Mouse (Mus musculus) midbrain, embryonic 13.5 days (tissue): ENCODE results near the gene Akap14. TPM values are rescaled to one million over a fixed set of nuclear protein-coding genes. Genes with fewer than 3 reads are reported as not detected.
"Not testable (repeated sequence)": the region's sequence is repeated elsewhere in the genome, so short reads cannot be mapped to it uniquely, and the experiment has no call there.

Source experiments
- ATAC-seq: fragments of 200-750 bp; cut with Nextera tagmentation; 2 replicates; pipeline ENCODE4 v1.8.0; 2017; ENCODE audit warnings: mild to moderate bottlenecking, moderate TSS enrichment, moderate library complexity
- H3K27ac ChIP-seq: fragments of 300-500 bp; sonication (generic); 2 replicates; pipeline ENCODE4 v1.5.1; 2015; ENCODE audit warnings: inconsistent platforms, mild to moderate bottlenecking, moderate library complexity
- H3K27me3 ChIP-seq: fragments of 300-500 bp; sonication (generic); 2 replicates; pipeline ENCODE4 v1.6.1; 2015; ENCODE audit warnings: mild to moderate bottlenecking, inconsistent platforms
- H3K36me3 ChIP-seq: fragments of 300-500 bp; sonication (generic); 2 replicates; pipeline ENCODE4 v1.6.1; 2015; ENCODE audit warnings: mild to moderate bottlenecking, inconsistent platforms
- H3K4me1 ChIP-seq: fragments of 300-500 bp; sonication (generic); replicated peaks from 2 replicates; pipeline ENCODE4 v1.6.1; 2015; ENCODE audit warnings: inconsistent platforms
- H3K4me2 ChIP-seq: fragments of 300-500 bp; sonication (generic); replicated peaks from 2 replicates; pipeline ENCODE4 v1.6.1; 2015; ENCODE audit warnings: moderate library complexity, mild to moderate bottlenecking, inconsistent platforms
- H3K4me3 ChIP-seq: fragments of 300-500 bp; sonication (generic); replicated peaks from 2 replicates; pipeline ENCODE4 v1.5.1; 2015; ENCODE audit warnings: mild to moderate bottlenecking, inconsistent platforms
- H3K9ac ChIP-seq: fragments of 300-500 bp; sonication (generic); replicated peaks from 2 replicates; pipeline ENCODE4 v1.6.1; 2015; ENCODE audit warnings: mild to moderate bottlenecking, inconsistent platforms
- H3K9me3 ChIP-seq: fragments of 300-500 bp; sonication (generic); 2 replicates; pipeline ENCODE4 v1.6.1; 2016; ENCODE audit warnings: mild to moderate bottlenecking, inconsistent platforms
- WGBS: fragments of 180-500 bp; shearing (Covaris S2); methylation state at CpG from one replicate; pipeline ENCODE4 v1.1.7; 2015; 5-methylcytosine and 5-hydroxymethylcytosine counted together
- polyA plus RNA-seq: library from polyadenylated mRNA; unstranded; fragments of >200 nt; fragmentation: Nextera tagmentation; extraction: Ambion mirVana; gene quantifications from 2 replicates; pipeline ENCODE4 v1.2.1, GENCODE M21; 2015

The Akap14 gene
- polyA plus RNA-seq = 0.14 and 0.42 TPM in 2 replicates

DNA sequence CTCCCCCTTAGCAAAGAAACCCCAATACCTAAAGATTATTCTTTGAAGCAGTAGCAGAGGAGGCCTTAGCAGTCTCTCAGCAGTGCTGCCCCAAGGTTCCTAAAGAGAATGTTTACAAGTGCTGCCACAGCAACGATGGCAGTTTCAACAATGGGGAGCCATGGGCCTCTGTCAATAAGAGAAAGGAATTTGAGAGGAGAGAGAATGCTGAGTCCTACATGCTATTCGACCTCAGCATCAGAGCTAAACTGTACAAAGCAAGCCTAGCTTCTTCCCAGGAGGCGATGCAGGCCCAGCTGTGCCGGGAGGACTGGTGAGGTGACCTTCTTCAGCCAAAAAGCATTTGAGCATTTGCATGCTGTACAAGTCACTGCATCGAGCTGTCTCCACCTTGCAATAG is at the start of gene Akap14:
Akap14 (minus strand) TSS at position 101 of the 400 bp plus-strand sequence.
- Histone ChIP-seq H3K9me3 (no peaks in the 10 kb centered on the region), H3K9ac (no peak within 1 kb of the TSS), H3K4me1 (no peaks in the 10 kb centered on the region), H3K4me3 (no peak within 1 kb of the TSS), H3K4me2 (no peak within 1 kb of the TSS), H3K27me3 (no peaks in the 10 kb centered on the region), H3K36me3 (no peaks in the 10 kb centered on the region), H3K27ac (peak within 1 kb of the TSS; percentile 3; the same call in 1 of the 2 replicates)
- ATAC-seq = no peak
- 45% methylated on average over 5 of the region's 5 CpGs for WGBS

DNA sequence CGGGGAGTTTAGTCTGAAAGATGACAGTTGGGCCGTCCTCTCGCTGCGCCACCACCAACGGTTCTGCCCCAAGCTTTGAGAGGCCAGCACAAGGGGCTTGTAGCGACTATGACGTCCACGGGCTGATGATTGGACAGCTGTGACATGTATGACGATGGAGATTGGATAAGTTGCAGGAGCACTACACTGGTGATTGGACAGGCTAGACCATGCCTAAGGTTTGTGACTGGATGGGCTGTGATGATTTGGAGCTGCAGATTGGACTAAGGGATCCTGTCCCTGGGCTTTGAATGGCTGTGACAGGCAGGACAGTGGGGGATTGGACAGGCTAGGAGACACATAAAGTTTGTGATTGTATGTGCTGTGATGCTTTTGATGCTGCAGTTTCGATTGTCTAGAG is 42.3 kb upstream of the Akap14 start, which contains the start of gene Gm9:
Gm9 (minus strand) TSS at position 101 of the 400 bp plus-strand sequence.
- no peak for ATAC-seq
- H3K27me3 ChIP-seq = no peaks in the 10 kb centered on the region
- no peaks in the 10 kb centered on the region for H3K36me3 ChIP-seq
- no peaks in the 10 kb centered on the region for H3K4me1 ChIP-seq
- H3K27ac ChIP-seq = no peak within 1 kb of the TSS
- H3K4me2 ChIP-seq = no peak within 1 kb of the TSS
- peaks cover 1% of the 10 kb centered on the region; the same call in 1 of the 2 replicates for H3K9me3 ChIP-seq
- 85% methylated on average over 10 of the region's 10 CpGs for WGBS
- no peak within 1 kb of the TSS for H3K4me3 ChIP-seq
- no peak within 1 kb of the TSS for H3K9ac ChIP-seq

DNA sequence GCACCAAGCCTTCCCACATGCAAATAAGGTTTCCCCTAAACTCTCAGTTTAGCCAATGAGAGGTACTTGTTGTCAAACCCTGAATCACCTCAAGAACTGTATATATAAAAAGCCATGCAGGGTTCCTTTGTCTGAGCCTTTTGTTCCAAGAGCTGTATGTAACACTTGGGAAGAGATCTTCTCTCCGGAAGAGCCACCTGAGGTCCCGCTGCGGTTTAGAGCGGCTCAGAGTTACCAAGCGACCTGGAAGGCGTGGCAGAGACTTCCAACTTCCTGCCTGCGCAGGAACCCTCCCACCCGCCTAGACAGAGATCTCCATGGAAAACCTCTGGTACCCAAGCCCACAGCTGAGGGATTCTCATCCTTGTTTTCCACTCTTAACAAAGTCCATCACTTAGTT is 30.0 kb upstream of the Akap14 start:
- Histone ChIP-seq H3K27me3 (no peaks in the 10 kb centered on the region), H3K9ac (no peak overlapping the region), H3K4me2 (no peak overlapping the region), H3K4me3 (no peak overlapping the region), H3K9me3 (no peaks in the 10 kb centered on the region), H3K36me3 (no peaks in the 10 kb centered on the region), H3K27ac (no peak overlapping the region), H3K4me1 (no peaks in the 10 kb centered on the region)
- 53% methylated on average over 8 of the region's 8 CpGs for WGBS
- ATAC-seq = no peak

DNA sequence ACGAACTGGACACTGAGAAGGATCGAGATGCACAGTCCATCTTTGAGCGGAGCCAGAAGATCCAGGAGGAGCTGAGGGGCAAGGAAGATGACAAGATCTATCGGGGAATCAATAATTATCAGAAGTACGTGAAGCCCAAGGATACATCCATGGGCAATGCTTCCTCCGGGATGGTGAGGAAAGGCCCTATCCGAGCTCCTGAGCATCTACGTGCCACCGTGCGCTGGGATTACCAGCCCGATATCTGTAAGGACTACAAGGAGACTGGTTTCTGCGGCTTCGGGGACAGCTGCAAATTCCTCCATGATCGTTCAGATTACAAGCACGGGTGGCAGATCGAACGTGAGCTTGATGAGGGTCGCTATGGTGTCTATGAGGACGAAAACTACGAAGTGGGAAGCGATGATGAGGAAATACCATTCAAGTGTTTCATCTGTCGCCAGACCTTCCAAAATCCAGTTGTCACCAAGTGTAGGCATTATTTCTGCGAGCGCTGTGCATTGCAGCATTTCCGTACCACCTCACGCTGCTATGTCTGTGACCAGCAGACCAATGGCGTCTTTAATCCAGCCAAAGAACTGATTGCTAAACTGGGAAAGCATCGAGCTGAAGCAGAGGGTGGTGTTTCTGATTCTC is 23.2 kb upstream of the Akap14 start:
- H3K27me3 ChIP-seq = no peaks in the 10 kb centered on the region
- ATAC-seq = no peak; the same call in none of the 2 replicates
- H3K9ac ChIP-seq = peak overlapping the region; percentile 65
- H3K4me1 ChIP-seq = peaks cover 13% of the 10 kb centered on the region
- H3K9me3 ChIP-seq = no peaks in the 10 kb centered on the region
- no peaks in the 10 kb centered on the region for H3K36me3 ChIP-seq
- H3K4me3 ChIP-seq = peak overlapping the region; percentile 54
- H3K27ac ChIP-seq = peak overlapping the region; percentile 77
- 33% methylated on average over 28 of the region's 28 CpGs for WGBS
- H3K4me2 ChIP-seq = peak overlapping the region; percentile 60

DNA sequence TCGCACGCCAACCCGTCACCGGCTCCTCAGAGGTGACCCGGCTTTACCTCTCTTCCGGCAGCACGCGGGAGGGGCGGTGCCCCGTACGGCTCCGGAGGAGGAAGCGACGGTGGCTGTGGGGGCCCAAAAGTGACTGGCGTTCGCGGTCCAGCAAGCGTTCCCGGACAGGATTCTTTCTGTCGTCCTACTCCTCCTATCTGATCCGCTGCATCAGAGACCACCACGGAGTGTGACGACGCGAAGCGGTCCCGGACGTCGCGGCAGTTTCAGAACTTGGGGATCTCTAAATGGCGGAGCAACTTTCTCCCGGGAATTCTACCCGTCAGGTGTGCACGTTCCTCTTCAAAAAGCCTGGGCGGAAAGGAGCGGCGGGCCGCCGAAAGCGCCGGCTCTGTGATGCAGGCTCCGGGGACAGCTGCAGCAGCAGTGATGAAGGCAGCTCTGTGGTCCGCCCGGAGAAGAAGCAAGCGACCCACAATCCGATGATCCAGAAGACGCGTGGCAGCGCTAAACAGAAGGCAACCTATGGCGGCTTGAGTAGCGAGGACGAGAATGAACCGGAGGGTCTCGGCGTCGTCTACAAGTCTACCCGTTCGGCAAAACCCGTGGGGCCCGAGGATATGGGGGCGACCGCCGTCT is 22.6 kb upstream of the Akap14 start, which contains the start of the genes Ndufa1 and Rnf113a1:
Ndufa1 (minus strand) TSS at position 59 of the 639 bp plus-strand sequence.
Rnf113a1 (plus strand) TSS at position 141 of the 639 bp plus-strand sequence.
- Histone ChIP-seq H3K4me3 (peak within 1 kb of the TSS; percentile 54), H3K9me3 (no peaks in the 10 kb centered on the region), H3K36me3 (no peaks in the 10 kb centered on the region), H3K27ac (peak within 1 kb of the TSS; percentile 77), H3K4me2 (peak within 1 kb of the TSS; percentile 60), H3K4me1 (peaks cover 13% of the 10 kb centered on the region), H3K9ac (peak within 1 kb of the TSS; percentile 65), H3K27me3 (no peaks in the 10 kb centered on the region)
- 21% methylated on average over 63 of the region's 63 CpGs for WGBS
- ATAC-seq = peak; percentile 94

DNA sequence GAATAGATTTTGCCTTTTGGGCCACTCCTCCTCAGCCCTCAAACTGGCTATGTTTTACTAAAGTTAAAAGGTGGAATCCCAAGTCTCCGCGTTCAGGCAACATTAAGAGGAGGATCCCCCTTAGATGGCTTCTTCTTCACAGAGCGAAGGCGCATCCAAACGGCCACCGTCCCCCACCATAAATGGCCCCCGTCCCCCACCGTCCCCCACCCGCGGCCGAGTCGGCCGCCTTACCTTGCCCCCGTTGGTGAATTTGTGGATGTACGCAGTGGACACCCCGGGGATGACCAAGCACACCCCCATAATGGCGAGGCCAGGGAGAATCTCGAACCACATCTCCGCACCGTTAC is 22.1 kb upstream of the Akap14 start:
- Histone ChIP-seq H3K4me1 (peaks cover 13% of the 10 kb centered on the region), H3K27ac (peak overlapping the region; percentile 77; the same call in 1 of the 2 replicates), H3K4me3 (peak overlapping the region; percentile 54), H3K4me2 (peak overlapping the region; percentile 60), H3K9ac (peak overlapping the region; percentile 65), H3K36me3 (no peaks in the 10 kb centered on the region), H3K27me3 (no peaks in the 10 kb centered on the region), H3K9me3 (no peaks in the 10 kb centered on the region)
- ATAC-seq = no peak
- 25% methylated on average over 20 of the region's 20 CpGs for WGBS

DNA sequence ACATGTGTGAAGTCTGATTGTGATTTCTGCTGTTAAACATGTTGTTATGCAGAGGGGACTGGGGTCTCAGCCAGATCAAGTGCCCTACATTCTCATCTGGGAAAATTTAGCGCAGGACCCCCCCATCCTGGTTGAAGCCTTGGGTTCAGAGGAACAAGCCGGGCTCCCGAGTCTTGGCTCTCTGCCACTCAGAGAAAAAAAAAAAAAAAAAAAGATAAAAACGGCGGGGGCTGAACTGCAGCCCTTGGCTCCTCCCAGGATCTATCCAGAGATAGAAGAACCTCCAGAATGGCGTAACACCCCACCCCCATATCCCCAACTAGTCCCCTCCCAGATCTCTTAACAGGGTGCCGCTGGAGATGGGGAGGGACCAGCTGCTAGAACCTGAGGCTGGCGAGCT is 15.8 kb upstream of the Akap14 start:
- not testable (repeated sequence) for H3K27me3 ChIP-seq, H3K27ac ChIP-seq, H3K9ac ChIP-seq, H3K4me3 ChIP-seq, H3K36me3 ChIP-seq, H3K4me1 ChIP-seq, H3K4me2 ChIP-seq, H3K9me3 ChIP-seq, ATAC-seq
- 69% methylated on average over 4 of the region's 8 CpGs for WGBS

DNA sequence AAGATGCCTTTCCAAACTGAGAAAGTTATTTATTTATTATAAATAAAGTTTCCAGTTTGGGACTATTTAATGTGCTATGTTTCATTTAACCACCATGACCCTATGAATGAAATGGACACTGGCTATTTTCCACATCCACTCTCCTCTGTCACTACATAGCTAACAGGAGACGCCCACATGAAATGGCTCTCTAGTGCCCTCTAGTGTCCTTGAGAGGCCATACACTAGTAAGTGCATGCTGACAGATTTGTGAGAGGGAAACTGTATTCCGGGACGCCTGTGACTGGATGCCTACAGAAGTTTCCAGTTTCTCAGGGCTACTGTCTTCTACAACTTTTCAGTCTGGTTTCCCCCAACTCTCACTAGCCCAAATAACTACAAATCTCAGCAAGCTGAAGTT is 1.6 kb downstream of the Akap14 start:
- Histone ChIP-seq H3K27ac (no peak overlapping the region), H3K9ac (no peak overlapping the region), H3K27me3 (no peaks in the 10 kb centered on the region), H3K4me3 (no peak overlapping the region), H3K4me1 (no peaks in the 10 kb centered on the region), H3K9me3 (no peaks in the 10 kb centered on the region), H3K36me3 (no peaks in the 10 kb centered on the region), H3K4me2 (no peak overlapping the region)
- 39% methylated on average over 3 of the region's 3 CpGs for WGBS
- no peak for ATAC-seq

DNA sequence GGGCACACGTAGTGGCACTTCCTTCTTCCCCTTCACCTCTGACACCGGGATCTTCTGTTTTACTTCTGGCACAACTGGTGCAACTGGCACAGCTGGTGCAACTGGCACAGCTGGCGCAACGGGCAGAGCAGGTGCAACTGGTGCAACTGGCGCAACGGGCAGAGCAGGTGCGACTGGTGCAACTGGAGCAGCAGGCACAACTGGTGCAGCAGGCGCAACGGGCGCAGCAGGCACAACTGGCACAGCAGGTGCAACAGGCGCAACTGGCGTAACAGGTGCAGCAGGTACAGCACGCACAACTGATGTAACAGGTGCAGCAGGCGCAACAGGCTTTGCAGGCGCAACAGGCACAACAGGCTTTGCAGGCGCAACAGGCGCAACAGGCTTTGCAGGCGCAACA is 5.5 kb downstream of the Akap14 start:
- no peak overlapping the region for H3K9ac ChIP-seq
- no peak for ATAC-seq
- no peaks in the 10 kb centered on the region for H3K27me3 ChIP-seq
- H3K4me1 ChIP-seq = no peaks in the 10 kb centered on the region
- no peak overlapping the region for H3K4me2 ChIP-seq
- H3K4me3 ChIP-seq = no peak overlapping the region
- H3K27ac ChIP-seq = no peak overlapping the region
- H3K36me3 ChIP-seq = no peaks in the 10 kb centered on the region
- no peaks in the 10 kb centered on the region for H3K9me3 ChIP-seq
- 80% methylated on average over 18 of the region's 18 CpGs for WGBS

DNA sequence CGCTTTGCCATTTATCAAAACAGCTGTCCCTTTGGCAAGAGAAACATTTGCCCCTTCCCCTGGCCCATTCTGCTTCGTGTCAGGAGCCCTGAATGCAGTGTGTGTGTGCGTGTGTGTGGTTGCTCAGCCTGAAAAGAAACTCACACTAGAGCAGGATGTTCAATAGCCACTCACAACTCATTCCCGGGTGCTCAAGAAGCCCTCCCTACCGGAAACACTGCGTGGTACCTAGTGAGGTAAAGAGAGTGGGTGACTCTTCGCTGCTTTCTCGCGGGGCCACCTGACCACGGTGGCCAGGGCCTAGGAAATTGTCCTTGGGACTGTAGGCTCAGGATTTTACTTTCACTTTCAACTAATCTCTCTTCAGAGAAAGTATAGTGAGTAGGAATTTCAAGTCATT is 7.5 kb downstream of the Akap14 start:
- ATAC-seq = no peak
- Histone ChIP-seq H3K27ac (no peak overlapping the region), H3K36me3 (no peaks in the 10 kb centered on the region), H3K4me1 (no peaks in the 10 kb centered on the region), H3K4me3 (no peak overlapping the region), H3K4me2 (no peak overlapping the region), H3K27me3 (no peaks in the 10 kb centered on the region), H3K9ac (no peak overlapping the region), H3K9me3 (no peaks in the 10 kb centered on the region)
- 83% methylated on average over 10 of the region's 10 CpGs for WGBS

DNA sequence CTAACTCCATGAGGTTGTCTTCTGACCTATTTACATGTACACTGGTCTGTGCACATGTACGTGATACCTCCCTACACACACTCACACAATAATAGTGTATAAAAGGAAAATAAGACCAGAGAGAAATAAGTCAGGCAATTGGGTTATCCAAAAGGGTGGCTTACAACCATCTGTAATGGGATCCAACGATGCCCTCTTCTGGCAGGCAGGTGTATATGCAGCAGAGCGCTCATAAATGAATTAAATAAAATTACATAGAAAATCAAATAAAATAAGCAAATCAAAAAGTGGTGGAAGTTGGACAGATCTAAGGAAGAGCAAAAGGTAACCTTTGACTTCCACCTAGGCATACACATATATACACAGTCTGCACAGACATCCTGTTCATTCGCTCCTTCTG is 10.8 kb downstream of the Akap14 start:
- no peaks in the 10 kb centered on the region for H3K9me3 ChIP-seq
- no peaks in the 10 kb centered on the region for H3K27me3 ChIP-seq
- no peak overlapping the region for H3K4me2 ChIP-seq
- H3K9ac ChIP-seq = no peak overlapping the region
- WGBS = 57% methylated on average over 4 of the region's 4 CpGs
- H3K4me1 ChIP-seq = no peaks in the 10 kb centered on the region
- no peak overlapping the region for H3K4me3 ChIP-seq
- no peak for ATAC-seq
- no peak overlapping the region for H3K27ac ChIP-seq
- peaks cover 9% of the 10 kb centered on the region for H3K36me3 ChIP-seq

DNA sequence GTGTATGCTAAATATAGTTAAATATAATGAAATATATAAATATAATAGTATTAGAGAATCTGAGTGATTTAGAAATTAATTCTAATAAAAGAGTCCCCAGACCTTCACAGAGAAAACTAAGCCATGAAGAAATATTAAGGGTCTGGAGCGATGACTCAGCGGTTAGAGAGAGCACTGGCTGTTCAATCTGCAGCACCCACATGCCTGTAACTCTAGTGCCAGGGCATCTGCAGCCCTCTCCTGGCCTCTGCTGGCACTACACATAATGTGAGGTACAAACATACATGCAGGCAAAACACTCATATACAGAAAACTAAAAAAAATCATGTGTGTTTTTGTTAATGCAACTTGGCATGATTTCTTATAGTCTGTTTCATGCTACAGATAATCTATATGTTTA is 23.7 kb downstream of the Akap14 start:
- no peak for ATAC-seq
- no peak overlapping the region for H3K4me3 ChIP-seq
- H3K9me3 ChIP-seq = no peaks in the 10 kb centered on the region
- no peak overlapping the region for H3K4me2 ChIP-seq
- H3K27ac ChIP-seq = no peak overlapping the region
- no peak overlapping the region for H3K9ac ChIP-seq
- H3K36me3 ChIP-seq = peaks cover 15% of the 10 kb centered on the region
- WGBS = 91% methylated on average over 2 of the region's 2 CpGs
- no peaks in the 10 kb centered on the region for H3K27me3 ChIP-seq
- no peaks in the 10 kb centered on the region for H3K4me1 ChIP-seq
